Mouse (Mus musculus): Measurements from ENCODE around the gene Zc3h4. TPM values are rescaled to one million over a fixed set of nuclear protein-coding genes. Genes with fewer than 3 reads are reported as not detected.

The Zc3h4 gene
- polyA plus RNA-seq, 1 experiment from 2014 or later = 12.9 TPM

- TF ChIP-seq CTCF (IDR thresholded peaks at IDR 0.05; ENCODE audit: low read depth) = no peak
- H3K27ac ChIP-seq (ENCODE audit: low read depth, low read length) = no peak overlapping the region
- no peak overlapping the region for H3K4me2 ChIP-seq (replicated peaks; ENCODE audit: low read depth)
- peaks cover 3% of the 10 kb centered on the region; the same call in 1 of the 2 replicates for H3K36me3 ChIP-seq (ENCODE audit: control insufficient read depth, insufficient read depth)
- ATAC-seq = no peak
- H3K9me3 ChIP-seq (ENCODE audit: control insufficient read depth) = no peaks in the 10 kb centered on the region
- no peaks in the 10 kb centered on the region for H3K27me3 ChIP-seq (replicated peaks; ENCODE audit: control insufficient read depth, insufficient read depth, low read length)
- H3K4me3 ChIP-seq (ENCODE audit: low read depth, low read length) = no peak overlapping the region
- WGBS = 85% methylated on average over 5 of the region's 5 CpGs
- peaks cover 15% of the 10 kb centered on the region; the same call in 1 of the 2 replicates for H3K4me1 ChIP-seq (replicated peaks; ENCODE audit: control insufficient read depth, insufficient read depth, low read length)
- H3K9ac ChIP-seq (ENCODE audit: low read depth, low read length) = no peak overlapping the region
Measured at GRCm38 (mm10) chr7:16411100-16411499, 10.4 kb downstream of the Zc3h4 start.

GRCm38 (mm10) chr7:16412220-16412896 is 11.6 kb downstream of the Zc3h4 start:
- Histone ChIP-seq H3K4me3 (ENCODE audit: low read depth, low read length) (no peak overlapping the region), H3K4me2 (replicated peaks; ENCODE audit: low read depth) (no peak overlapping the region), H3K27ac (ENCODE audit: low read depth, low read length) (no peak overlapping the region; the same call in 1 of the 2 replicates), H3K4me1 (replicated peaks; ENCODE audit: control insufficient read depth, insufficient read depth, low read length) (peaks cover 9% of the 10 kb centered on the region; the same call in 1 of the 2 replicates), H3K36me3 (ENCODE audit: control insufficient read depth, insufficient read depth) (peaks cover 15% of the 10 kb centered on the region), H3K9me3 (ENCODE audit: control insufficient read depth) (no peaks in the 10 kb centered on the region), H3K27me3 (replicated peaks; ENCODE audit: control insufficient read depth, insufficient read depth, low read length) (no peaks in the 10 kb centered on the region), H3K9ac (ENCODE audit: low read depth, low read length) (no peak overlapping the region; the same call in 1 of the 2 replicates)
- no peak for ATAC-seq
- WGBS = 77% methylated on average over 8 of the region's 8 CpGs
- no peak for TF ChIP-seq CTCF (IDR thresholded peaks at IDR 0.05; ENCODE audit: low read depth)

GRCm38 (mm10) chr7:16412930-16413329 is 12.2 kb downstream of the Zc3h4 start:
- peak overlapping the region; percentile 11; the same call in 1 of the 2 replicates for H3K9ac ChIP-seq (ENCODE audit: low read depth, low read length)
- H3K4me3 ChIP-seq (ENCODE audit: low read depth, low read length) = no peak overlapping the region
- peaks cover 9% of the 10 kb centered on the region; the same call in 1 of the 2 replicates for H3K4me1 ChIP-seq (replicated peaks; ENCODE audit: control insufficient read depth, insufficient read depth, low read length)
- H3K27ac ChIP-seq (ENCODE audit: low read depth, low read length) = no peak overlapping the region
- no peak overlapping the region for H3K4me2 ChIP-seq (replicated peaks; ENCODE audit: low read depth)
- 82% methylated on average over 2 of the region's 2 CpGs for WGBS
- H3K27me3 ChIP-seq (replicated peaks; ENCODE audit: control insufficient read depth, insufficient read depth, low read length) = no peaks in the 10 kb centered on the region
- no peak for ATAC-seq
- no peaks in the 10 kb centered on the region for H3K9me3 ChIP-seq (ENCODE audit: control insufficient read depth)
- peaks cover 15% of the 10 kb centered on the region for H3K36me3 ChIP-seq (ENCODE audit: control insufficient read depth, insufficient read depth)
- no peak for TF ChIP-seq CTCF (IDR thresholded peaks at IDR 0.05; ENCODE audit: low read depth)

- peak overlapping the region; percentile 75 for H3K27ac ChIP-seq (ENCODE audit: low read depth, low read length)
- H3K4me1 ChIP-seq (replicated peaks; ENCODE audit: control insufficient read depth, insufficient read depth, low read length) = peaks cover 12% of the 10 kb centered on the region; the same call in 1 of the 2 replicates
- no peak overlapping the region; the same call in 1 of the 2 replicates for H3K4me2 ChIP-seq (replicated peaks; ENCODE audit: low read depth)
- H3K27me3 ChIP-seq (replicated peaks; ENCODE audit: control insufficient read depth, insufficient read depth, low read length) = no peaks in the 10 kb centered on the region
- ATAC-seq = peak; percentile 71
- 0 out of 2 replicates have a peak overlapping the region, but pooled peaks have one; percentile 22 for H3K9ac ChIP-seq (ENCODE audit: low read depth, low read length)
- H3K4me3 ChIP-seq (ENCODE audit: low read depth, low read length) = no peak overlapping the region
- TF ChIP-seq CTCF (IDR thresholded peaks at IDR 0.05; ENCODE audit: low read depth) = no peak
- peaks cover 35% of the 10 kb centered on the region for H3K36me3 ChIP-seq (ENCODE audit: control insufficient read depth, insufficient read depth)
- H3K9me3 ChIP-seq (ENCODE audit: control insufficient read depth) = no peaks in the 10 kb centered on the region
- WGBS = 33% methylated on average over 3 of the region's 3 CpGs
Measured at GRCm38 (mm10) chr7:16415426-16415825, 14.7 kb downstream of the Zc3h4 start.

- Histone ChIP-seq H3K4me2 (replicated peaks; ENCODE audit: low read depth) (no peak overlapping the region), H3K9ac (ENCODE audit: low read depth, low read length) (no peak overlapping the region), H3K4me1 (replicated peaks; ENCODE audit: control insufficient read depth, insufficient read depth, low read length) (0 out of 2 replicates have a peak, but pooled peaks cover 9% of the 10 kb centered on the region), H3K9me3 (ENCODE audit: control insufficient read depth) (no peaks in the 10 kb centered on the region), H3K27ac (ENCODE audit: low read depth, low read length) (peak overlapping the region; percentile 62; the same call in 1 of the 2 replicates), H3K27me3 (replicated peaks; ENCODE audit: control insufficient read depth, insufficient read depth, low read length) (no peaks in the 10 kb centered on the region), H3K36me3 (ENCODE audit: control insufficient read depth, insufficient read depth) (peaks cover 50% of the 10 kb centered on the region), H3K4me3 (ENCODE audit: low read depth, low read length) (no peak overlapping the region)
- 76% methylated on average over 10 of the region's 10 CpGs for WGBS
- TF ChIP-seq CTCF (IDR thresholded peaks at IDR 0.05; ENCODE audit: low read depth) = no peak
- ATAC-seq = no peak
Measured at GRCm38 (mm10) chr7:16417141-16417771, 16.5 kb downstream of the Zc3h4 start.

- no peak for ATAC-seq
- H3K27me3 ChIP-seq (replicated peaks; ENCODE audit: control insufficient read depth, insufficient read depth, low read length) = no peaks in the 10 kb centered on the region
- no peak overlapping the region for H3K4me3 ChIP-seq (ENCODE audit: low read depth, low read length)
- TF ChIP-seq CTCF (IDR thresholded peaks at IDR 0.05; ENCODE audit: low read depth) = peak; percentile 35; the same call in 1 of the 2 replicates
- H3K27ac ChIP-seq (ENCODE audit: low read depth, low read length) = peak overlapping the region; percentile 66
- H3K9me3 ChIP-seq (ENCODE audit: control insufficient read depth) = no peaks in the 10 kb centered on the region
- H3K4me1 ChIP-seq (replicated peaks; ENCODE audit: control insufficient read depth, insufficient read depth, low read length) = 0 out of 2 replicates have a peak, but pooled peaks cover 9% of the 10 kb centered on the region
- 63% methylated on average over 5 of the region's 5 CpGs for WGBS
- H3K9ac ChIP-seq (ENCODE audit: low read depth, low read length) = no peak overlapping the region
- H3K4me2 ChIP-seq (replicated peaks; ENCODE audit: low read depth) = no peak overlapping the region
- H3K36me3 ChIP-seq (ENCODE audit: control insufficient read depth, insufficient read depth) = peaks cover 58% of the 10 kb centered on the region
Measured at GRCm38 (mm10) chr7:16418713-16419112, 18.0 kb downstream of the Zc3h4 start.
